Mouse (Mus musculus) limb, embryonic 13.5 days (tissue): ENCODE data around the gene Mif. TPM values are rescaled to one million over a fixed set of nuclear protein-coding genes. Genes with fewer than 3 reads are reported as not detected.

ENCODE experiments used
- ATAC-seq: fragments of 200-750 bp; cut with Nextera tagmentation; 2 replicates; pipeline ENCODE4 v1.8.0; 2017; ENCODE audit warnings: low read depth, moderate number of reproducible peaks, moderate TSS enrichment; ENCODE audit not compliant: low FRiP score
- H3K27ac ChIP-seq: fragments of 300-500 bp; sonication (generic); 2 replicates; pipeline ENCODE4 v1.5.1; 2015; ENCODE audit warnings: inconsistent platforms, mild to moderate bottlenecking, moderate library complexity
- H3K27me3 ChIP-seq: fragments of 300-500 bp; sonication (generic); 2 replicates; pipeline ENCODE4 v1.6.1; 2015; ENCODE audit warnings: mild to moderate bottlenecking, inconsistent platforms
- H3K36me3 ChIP-seq: fragments of 300-500 bp; sonication (generic); 2 replicates; pipeline ENCODE4 v1.6.1; 2015; ENCODE audit warnings: inconsistent platforms, mild to moderate bottlenecking, moderate library complexity
- H3K4me1 ChIP-seq: fragments of 300-500 bp; sonication (generic); 2 replicates; pipeline ENCODE4 v1.6.1; 2015; ENCODE audit warnings: inconsistent platforms
- H3K4me2 ChIP-seq: fragments of 300-500 bp; sonication (generic); replicated peaks from 2 replicates; pipeline ENCODE4 v1.6.1; 2015; ENCODE audit warnings: inconsistent platforms, mild to moderate bottlenecking, moderate library complexity
- H3K4me3 ChIP-seq: fragments of 300-500 bp; sonication (generic); 2 replicates; pipeline ENCODE4 v1.5.1; 2015; ENCODE audit warnings: moderate library complexity, mild to moderate bottlenecking, inconsistent platforms
- H3K9ac ChIP-seq: fragments of 300-500 bp; sonication (generic); 2 replicates; pipeline ENCODE4 v1.6.1; 2015; ENCODE audit warnings: mild to moderate bottlenecking, inconsistent platforms
- H3K9me3 ChIP-seq: fragments of 300-500 bp; sonication (generic); 2 replicates; pipeline ENCODE4 v1.6.1; 2016; ENCODE audit warnings: inconsistent platforms
- WGBS: fragments of 180-500 bp; shearing (Covaris S2); methylation state at CpG from one replicate; pipeline ENCODE4 v1.1.7; 2015; 5-methylcytosine and 5-hydroxymethylcytosine counted together
- polyA plus RNA-seq: library from polyadenylated mRNA; unstranded; fragments of >200 nt; fragmentation: Nextera tagmentation; extraction: Ambion mirVana; gene quantifications from 2 replicates; pipeline ENCODE4 v1.2.1, GENCODE M21; 2015

Gene Mif
- polyA plus RNA-seq, 1 experiment from 2014 or later, result 1,677 TPM

DNA sequence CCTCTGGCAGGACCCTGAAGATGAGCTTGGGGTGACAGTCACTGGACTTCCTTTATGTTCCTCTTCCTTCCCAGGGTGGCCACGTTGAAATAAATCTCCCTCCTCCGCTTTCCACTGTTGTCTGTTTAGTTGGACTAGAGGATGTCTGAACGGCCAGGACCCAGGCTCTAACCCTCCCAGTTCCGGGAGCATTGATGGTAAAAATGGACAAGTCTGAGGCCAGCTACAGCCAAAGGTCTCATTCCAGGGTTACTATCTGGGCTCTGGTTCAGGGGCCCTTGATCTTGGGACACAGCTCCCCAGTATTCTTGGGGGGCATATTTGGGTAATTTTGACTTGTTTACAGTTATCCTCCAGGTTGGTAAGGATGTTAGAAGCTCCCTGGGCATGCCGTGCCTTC is 1.5 kb upstream of the Mif start:
- ATAC-seq, result no peak
- no peak overlapping the region for H3K27ac ChIP-seq
- 82% methylated on average over 5 of the region's 5 CpGs for WGBS

DNA sequence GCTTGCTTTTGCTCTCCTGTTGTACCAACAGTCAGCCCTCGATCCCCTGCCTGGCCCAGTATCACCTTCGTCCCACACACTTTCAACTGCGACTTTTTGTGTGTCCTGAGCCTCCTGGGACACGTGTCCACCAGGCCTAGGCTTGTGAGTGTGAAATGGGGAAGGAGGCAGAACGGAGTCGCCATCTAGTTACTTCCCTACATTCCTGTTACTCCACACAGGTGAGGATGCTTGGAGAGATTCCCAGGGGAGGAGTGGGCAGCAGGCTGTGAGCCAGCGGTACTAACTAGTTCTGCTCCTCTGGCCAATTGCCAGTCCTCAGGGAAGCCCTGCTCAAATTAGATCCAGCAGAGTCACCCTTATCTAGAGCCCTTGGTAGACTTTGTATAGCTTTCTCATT is 706 bp upstream of the Mif start:
- WGBS, result 37% methylated on average over 7 of the region's 7 CpGs
- peak overlapping the region; percentile 78; the same call in 1 of the 2 replicates for H3K4me3 ChIP-seq
- peaks cover 21% of the 10 kb centered on the region for H3K36me3 ChIP-seq
- H3K4me2 ChIP-seq, result peak overlapping the region; percentile 85
- ATAC-seq, result no peak
- peaks cover 19% of the 10 kb centered on the region for H3K4me1 ChIP-seq
- peak overlapping the region; percentile 95; the same call in 1 of the 2 replicates for H3K27ac ChIP-seq
- H3K9ac ChIP-seq, result peak overlapping the region; percentile 9; the same call in 1 of the 2 replicates
- no peaks in the 10 kb centered on the region for H3K27me3 ChIP-seq
- no peaks in the 10 kb centered on the region for H3K9me3 ChIP-seq

More for the DNA sequence above, 1.5 kb upstream of the Mif start:
- no peak overlapping the region for H3K4me3 ChIP-seq
- H3K4me1 ChIP-seq, result peaks cover 19% of the 10 kb centered on the region
- H3K4me2 ChIP-seq, result no peak overlapping the region
- H3K27me3 ChIP-seq, result no peaks in the 10 kb centered on the region
- H3K9me3 ChIP-seq, result no peaks in the 10 kb centered on the region
- peaks cover 19% of the 10 kb centered on the region for H3K36me3 ChIP-seq
- H3K9ac ChIP-seq, result no peak overlapping the region

DNA sequence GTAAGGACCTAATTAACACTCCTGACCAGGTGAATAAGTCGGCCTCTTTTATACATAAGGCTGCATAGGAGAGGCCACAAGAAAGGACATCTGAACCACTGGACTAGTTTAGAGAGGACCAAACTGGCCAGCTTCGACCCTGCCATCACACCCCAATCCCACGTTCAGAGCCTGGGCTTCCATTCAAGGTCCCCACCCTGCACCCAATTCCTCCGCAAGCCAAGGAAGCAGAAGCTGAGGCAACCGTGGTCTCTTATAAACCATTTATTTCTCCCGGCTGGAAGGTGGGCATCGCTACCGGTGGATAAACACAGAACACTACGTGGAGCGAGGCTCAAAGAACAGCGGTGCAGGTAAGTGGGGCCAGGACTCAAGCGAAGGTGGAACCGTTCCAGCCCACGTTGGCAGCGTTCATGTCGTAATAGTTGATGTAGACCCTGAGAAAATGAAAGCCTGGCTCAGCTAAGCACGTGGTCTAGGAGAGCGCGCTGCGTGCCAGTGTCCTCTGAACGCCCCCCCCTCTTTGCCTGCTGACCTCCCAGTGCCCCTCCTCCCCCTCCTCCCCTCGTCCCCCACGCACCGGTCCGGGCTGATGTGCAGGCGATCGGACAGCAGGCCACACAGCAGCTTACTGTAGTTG is 813 bp downstream of the Mif start:
- peaks cover 21% of the 10 kb centered on the region for H3K36me3 ChIP-seq
- H3K27me3 ChIP-seq, result no peaks in the 10 kb centered on the region
- 2% methylated on average over 27 of the region's 27 CpGs for WGBS
- peak overlapping the region; percentile 78 for H3K4me3 ChIP-seq
- peak overlapping the region; percentile 89 for H3K9ac ChIP-seq
- H3K9me3 ChIP-seq, result no peaks in the 10 kb centered on the region
- ATAC-seq, result peak; percentile 71
- peak overlapping the region; percentile 85 for H3K4me2 ChIP-seq
- H3K27ac ChIP-seq, result peak overlapping the region; percentile 95
- H3K4me1 ChIP-seq, result peaks cover 19% of the 10 kb centered on the region

GRCm38 (mm10) chr10:75857598-75857997 is 2.4 kb downstream of the Mif start:
- H3K4me3 ChIP-seq, result no peak overlapping the region
- no peaks in the 10 kb centered on the region for H3K27me3 ChIP-seq
- peaks cover 21% of the 10 kb centered on the region for H3K36me3 ChIP-seq
- peaks cover 19% of the 10 kb centered on the region for H3K4me1 ChIP-seq
- no peaks in the 10 kb centered on the region for H3K9me3 ChIP-seq
- no peak for ATAC-seq
- no peak overlapping the region for H3K9ac ChIP-seq
- peak overlapping the region; percentile 85; the same call in 1 of the 2 replicates for H3K4me2 ChIP-seq
- 95% methylated on average over 4 of the region's 4 CpGs for WGBS
- no peak overlapping the region for H3K27ac ChIP-seq

GRCm38 (mm10) chr10:75856976-75857375 is 3.1 kb downstream of the Mif start:
- H3K9ac ChIP-seq, result no peak overlapping the region

GRCm38 (mm10) chr10:75856155-75856907 is 3.7 kb downstream of the Mif start:
- H3K4me2 ChIP-seq, result no peak overlapping the region
- no peak overlapping the region for H3K4me3 ChIP-seq
- H3K4me1 ChIP-seq, result peaks cover 25% of the 10 kb centered on the region
- no peak for ATAC-seq
- H3K9ac ChIP-seq, result no peak overlapping the region
- no peak overlapping the region for H3K27ac ChIP-seq
- no peaks in the 10 kb centered on the region for H3K9me3 ChIP-seq
- WGBS, result 81% methylated on average over 11 of the region's 11 CpGs
- peaks cover 21% of the 10 kb centered on the region for H3K36me3 ChIP-seq
- H3K27me3 ChIP-seq, result no peaks in the 10 kb centered on the region

More at GRCm38 (mm10) chr10:75856976-75857375, 3.1 kb downstream of the Mif start:
- Histone ChIP-seq H3K27me3 (no peaks in the 10 kb centered on the region), H3K4me3 (no peak overlapping the region), H3K4me1 (peaks cover 19% of the 10 kb centered on the region), H3K27ac (no peak overlapping the region), H3K36me3 (peaks cover 21% of the 10 kb centered on the region), H3K9me3 (no peaks in the 10 kb centered on the region), H3K4me2 (no peak overlapping the region)
- WGBS, result 80% methylated on average over 3 of the region's 3 CpGs
- no peak for ATAC-seq

DNA sequence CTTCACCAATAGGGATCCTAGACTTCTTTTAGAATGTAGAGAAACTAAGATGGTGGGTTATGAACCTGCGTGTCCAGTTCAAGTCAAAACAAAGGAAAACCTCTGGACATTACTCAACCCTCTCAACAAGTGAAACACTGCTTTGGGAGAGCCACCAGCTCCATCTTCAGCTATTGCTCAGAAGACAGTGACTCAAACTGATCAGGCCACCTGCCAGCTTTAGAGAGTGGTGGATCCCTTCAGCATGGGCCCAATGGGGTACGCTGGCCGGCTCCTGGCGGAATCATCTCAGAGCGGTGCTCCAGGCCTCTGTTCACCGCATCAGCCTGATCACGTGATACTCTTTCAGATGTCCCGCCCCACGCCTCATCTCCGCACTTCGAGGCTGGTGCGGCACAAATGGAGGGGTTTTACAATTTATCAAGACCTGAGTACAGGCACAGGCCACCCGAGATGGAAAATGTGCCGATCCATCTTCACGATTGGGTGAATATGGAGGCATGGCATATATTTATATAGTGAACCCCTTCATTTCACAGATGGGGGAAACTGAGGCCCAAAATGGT is 4.5 kb downstream of the Mif start:
- no peaks in the 10 kb centered on the region for H3K27me3 ChIP-seq
- WGBS, result 90% methylated on average over 15 of the region's 15 CpGs
- H3K36me3 ChIP-seq, result peaks cover 21% of the 10 kb centered on the region

DNA sequence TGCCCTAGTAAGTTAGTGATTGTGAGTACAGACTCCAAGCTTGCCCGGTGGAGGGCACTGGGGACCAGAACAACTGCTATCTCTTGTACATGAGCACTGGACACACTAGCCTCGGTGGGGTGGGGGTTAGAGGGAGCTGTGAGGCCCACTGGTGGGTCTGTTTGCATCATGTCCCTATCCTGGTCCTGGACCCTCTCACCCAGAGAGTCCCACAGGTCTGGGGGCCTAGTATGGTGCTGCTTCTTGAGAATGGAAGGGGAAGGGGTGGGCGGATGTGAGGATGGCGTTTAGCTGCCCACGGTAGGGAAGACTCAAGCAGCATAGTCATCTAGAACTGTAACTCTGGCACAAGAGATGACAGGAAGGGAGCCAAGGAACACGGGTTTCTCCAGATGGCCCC is 5.2 kb downstream of the Mif start:
- ATAC-seq, result no peak
- Histone ChIP-seq H3K9ac (no peak overlapping the region), H3K27ac (no peak overlapping the region), H3K4me1 (peaks cover 25% of the 10 kb centered on the region), H3K4me3 (no peak overlapping the region), H3K4me2 (no peak overlapping the region), H3K27me3 (no peaks in the 10 kb centered on the region), H3K36me3 (peaks cover 21% of the 10 kb centered on the region), H3K9me3 (no peaks in the 10 kb centered on the region)
- 84% methylated on average over 6 of the region's 6 CpGs for WGBS

More for the DNA sequence above, 4.5 kb downstream of the Mif start:
- Histone ChIP-seq H3K9me3 (no peaks in the 10 kb centered on the region), H3K4me1 (peaks cover 26% of the 10 kb centered on the region), H3K9ac (no peak overlapping the region), H3K4me3 (no peak overlapping the region), H3K4me2 (no peak overlapping the region), H3K27ac (no peak overlapping the region)
- no peak for ATAC-seq

DNA sequence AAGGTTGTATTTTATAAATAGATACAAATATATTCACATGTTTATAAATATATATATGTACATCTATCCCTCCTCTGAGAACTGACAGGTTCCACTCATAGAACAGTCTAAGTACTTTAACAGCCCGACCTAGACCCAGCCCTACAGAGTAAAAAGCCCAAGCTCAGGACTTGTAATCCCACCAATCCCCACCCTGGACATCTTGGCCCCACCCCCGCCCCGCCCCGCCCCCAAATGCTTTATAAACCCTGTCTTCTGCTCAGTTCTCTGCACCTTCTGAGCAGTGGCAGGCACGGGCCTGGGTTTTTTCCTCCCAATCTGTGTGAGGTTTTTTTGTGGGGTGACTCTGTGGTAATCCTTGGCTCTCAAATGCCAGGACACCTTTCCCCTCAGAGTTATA is 5.9 kb downstream of the Mif start:
- H3K4me3 ChIP-seq, result no peak overlapping the region
- no peak overlapping the region for H3K9ac ChIP-seq
- peaks cover 21% of the 10 kb centered on the region for H3K36me3 ChIP-seq
- ATAC-seq, result no peak
- peaks cover 24% of the 10 kb centered on the region for H3K4me1 ChIP-seq
- WGBS, result 54% methylated on average over 5 of the region's 5 CpGs
- no peak overlapping the region for H3K27ac ChIP-seq
- H3K4me2 ChIP-seq, result no peak overlapping the region
- no peaks in the 10 kb centered on the region for H3K27me3 ChIP-seq
- no peaks in the 10 kb centered on the region for H3K9me3 ChIP-seq

DNA sequence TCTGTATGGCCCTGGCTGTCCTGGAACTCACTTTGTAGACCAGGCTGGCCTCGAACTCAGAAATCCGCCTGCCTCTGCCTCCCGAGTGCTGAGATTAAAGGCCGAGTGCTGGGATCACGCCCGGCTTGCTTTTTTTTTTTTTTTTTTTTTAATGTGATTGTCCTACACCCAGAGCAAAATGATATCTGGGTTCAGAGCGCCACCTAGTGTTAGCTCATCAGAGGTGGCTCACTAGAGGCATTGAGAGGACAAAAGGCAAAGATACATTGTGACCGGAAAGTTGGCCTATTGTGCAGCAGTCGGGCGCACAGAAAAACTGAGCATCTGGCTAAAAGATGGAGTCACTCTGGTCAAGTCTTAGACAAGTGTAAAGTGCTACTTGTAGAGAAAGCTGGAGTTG is 6.6 kb downstream of the Mif start:
- Histone ChIP-seq H3K4me2 (no peak overlapping the region), H3K4me1 (peaks cover 17% of the 10 kb centered on the region), H3K9ac (no peak overlapping the region), H3K27me3 (no peaks in the 10 kb centered on the region), H3K4me3 (no peak overlapping the region), H3K9me3 (no peaks in the 10 kb centered on the region), H3K27ac (no peak overlapping the region), H3K36me3 (peaks cover 20% of the 10 kb centered on the region)
- ATAC-seq, result no peak
- WGBS, result 36% methylated on average over 10 of the region's 10 CpGs

GRCm38 (mm10) chr10:75852539-75853125 is 7.4 kb downstream of the Mif start:
- no peak overlapping the region for H3K27ac ChIP-seq
- no peak overlapping the region for H3K4me2 ChIP-seq
- peaks cover 13% of the 10 kb centered on the region for H3K4me1 ChIP-seq
- no peak for ATAC-seq
- WGBS, result 94% methylated on average over 12 of the region's 12 CpGs
- H3K4me3 ChIP-seq, result no peak overlapping the region
- H3K36me3 ChIP-seq, result peaks cover 12% of the 10 kb centered on the region
- no peaks in the 10 kb centered on the region for H3K27me3 ChIP-seq
- H3K9ac ChIP-seq, result no peak overlapping the region
- H3K9me3 ChIP-seq, result no peaks in the 10 kb centered on the region

- 43% methylated on average over 3 of the region's 3 CpGs for WGBS
- H3K4me2 ChIP-seq, result no peak overlapping the region
- peaks cover 3% of the 10 kb centered on the region for H3K36me3 ChIP-seq
- H3K9ac ChIP-seq, result no peak overlapping the region
- peak overlapping the region; percentile 7; the same call in 1 of the 2 replicates for H3K27ac ChIP-seq
- H3K27me3 ChIP-seq, result no peaks in the 10 kb centered on the region
- H3K9me3 ChIP-seq, result no peaks in the 10 kb centered on the region
- ATAC-seq, result no peak
- no peak overlapping the region for H3K4me3 ChIP-seq
- H3K4me1 ChIP-seq, result peaks cover 13% of the 10 kb centered on the region
Observed at GRCm38 (mm10) chr10:75851681-75852080, 8.4 kb downstream of the Mif start.
